Mouse (Mus musculus): ENCODE data around the gene Ism2. TPM values are rescaled to one million over a fixed set of nuclear protein-coding genes. Genes with fewer than 3 reads are reported as not detected.

The Ism2 gene
- polyA plus RNA-seq (2014; fragmentation: Nextera tagmentation; extraction: Ambion mirVana) = 0.70 and 1.1 TPM in 2 replicates

DNA sequence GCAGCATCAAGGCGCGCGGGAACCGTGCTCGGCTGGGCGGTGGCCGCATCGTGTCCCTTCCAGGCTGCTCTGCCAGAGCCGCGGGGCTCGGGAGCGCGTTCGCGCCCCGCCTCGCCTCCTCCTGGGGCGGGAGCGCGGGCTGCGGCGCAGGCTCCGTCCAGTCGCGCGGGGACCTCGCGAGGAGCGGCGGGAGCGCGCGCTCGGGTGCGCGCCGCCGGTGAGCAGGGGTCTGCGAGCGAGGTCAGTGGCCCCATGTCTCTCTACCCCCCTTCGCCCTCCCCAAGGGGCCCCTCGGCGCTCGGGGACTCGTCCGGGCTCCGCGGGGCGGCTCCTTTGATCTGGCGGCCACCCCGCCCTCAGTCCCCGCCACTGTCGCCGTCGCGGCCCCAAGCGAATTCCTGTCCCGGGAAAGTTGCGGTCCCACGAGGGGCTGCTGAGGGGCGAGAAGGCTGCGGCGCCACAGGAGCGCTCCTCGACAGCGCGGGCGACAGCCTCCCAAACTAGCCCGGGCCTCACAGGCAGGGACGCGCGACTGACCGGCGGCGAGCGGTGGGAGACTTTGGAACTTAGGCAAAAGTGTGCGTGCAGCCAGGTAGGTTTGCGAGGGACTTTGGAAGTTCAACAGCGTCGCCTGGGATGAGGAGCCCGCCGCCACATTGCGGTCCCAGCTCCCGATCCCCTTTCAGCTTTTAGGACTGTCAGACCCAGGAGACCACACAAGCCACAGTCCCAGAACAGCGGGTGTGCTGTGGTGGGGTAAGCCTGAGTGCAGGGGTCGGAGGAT, at the start of gene Ism2:
Gene Ism2, minus strand, starts transcription at position 49 of the 784 bp plus-strand sequence.
- peak; percentile 78 for ATAC-seq (ENCODE audit: insufficient read depth)
- peak; percentile 68 for DNase-seq
- WGBS = under 1% methylated on average over 82 of the region's 86 CpGs

DNA sequence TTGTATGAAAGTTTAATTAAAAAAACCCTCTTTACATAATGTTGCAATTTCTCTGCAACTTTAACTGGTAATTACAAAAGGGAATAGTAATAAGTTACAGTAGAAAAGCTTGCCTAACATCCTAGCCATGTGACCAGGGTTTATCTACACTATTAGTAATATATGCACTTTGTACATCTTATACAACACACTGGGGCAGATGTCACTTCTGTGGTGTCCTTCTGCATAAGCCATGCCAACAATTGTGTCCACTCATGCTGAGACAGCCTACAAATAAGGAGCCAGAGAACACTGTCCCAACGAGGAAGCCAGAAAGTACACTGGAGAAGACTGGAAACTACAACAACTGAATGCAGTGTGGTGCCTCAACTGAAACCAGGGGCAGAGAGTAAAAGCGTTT, 48.5 kb upstream of the Ism2 start:
- Histone ChIP-seq H3K4me3 (ENCODE audit: low read depth, low read length) (no peak overlapping the region), H3K4me1 (ENCODE audit: insufficient read depth) (no peaks in the 10 kb centered on the region), H3K4me2 (no peak overlapping the region), H3K9me3 (ENCODE audit: low read depth, low read length) (no peaks in the 10 kb centered on the region), H3K9ac (no peak overlapping the region), H3K27me3 (ENCODE audit: insufficient read depth, low read length) (no peaks in the 10 kb centered on the region), H3K36me3 (ENCODE audit: insufficient read depth) (peaks cover 13% of the 10 kb centered on the region; the same call in 1 of the 2 replicates), H3K27ac (ENCODE audit: low read depth) (no peak overlapping the region)
- no peak for ATAC-seq (ENCODE audit: insufficient read depth)
- 80% methylated on average over 2 of the region's 2 CpGs for WGBS
- DNase-seq = no peak
- TF ChIP-seq CTCF (IDR thresholded peaks at IDR 0.05; ENCODE audit: low read depth) = no peak

More for the DNA sequence above, at the start of gene Ism2:
- peak within 1 kb of the TSS; percentile 68 for H3K9ac ChIP-seq
- H3K4me3 ChIP-seq (ENCODE audit: low read depth, low read length) = peak within 1 kb of the TSS; percentile 70
- H3K36me3 ChIP-seq (ENCODE audit: insufficient read depth) = no peaks in the 10 kb centered on the region
- H3K27me3 ChIP-seq (ENCODE audit: insufficient read depth, low read length) = peaks cover 13% of the 10 kb centered on the region; the same call in 1 of the 2 replicates
- no peaks in the 10 kb centered on the region for H3K4me1 ChIP-seq (ENCODE audit: insufficient read depth)
- TF ChIP-seq CTCF (IDR thresholded peaks at IDR 0.05; ENCODE audit: low read depth) = no peak
- H3K27ac ChIP-seq (ENCODE audit: low read depth) = no peak within 1 kb of the TSS
- no peaks in the 10 kb centered on the region for H3K9me3 ChIP-seq (ENCODE audit: low read depth, low read length)
- peak within 1 kb of the TSS; percentile 98 for H3K4me2 ChIP-seq

DNA sequence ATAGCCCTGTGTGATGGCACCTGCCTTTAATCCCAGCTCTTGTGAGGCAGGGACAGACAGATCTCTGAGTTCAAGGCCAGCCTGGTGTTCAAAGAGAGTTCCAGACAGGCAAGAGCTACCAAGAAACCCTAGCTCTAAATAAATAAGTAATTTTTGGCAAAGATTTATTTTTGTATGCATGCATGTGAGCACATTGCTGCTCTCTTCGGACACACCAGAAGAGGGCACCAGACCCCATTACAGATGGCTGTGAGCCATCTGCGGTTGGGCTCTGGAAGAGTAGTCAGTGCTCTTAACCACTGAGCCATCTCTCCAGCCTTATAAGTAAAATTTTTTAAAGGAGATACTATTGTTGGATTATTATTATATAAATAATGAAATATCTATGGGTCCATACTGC, 48.0 kb upstream of the Ism2 start:
- no peak overlapping the region for H3K9ac ChIP-seq
- ATAC-seq (ENCODE audit: insufficient read depth) = no peak
- peak; percentile 11 for DNase-seq
- H3K9me3 ChIP-seq (ENCODE audit: low read depth, low read length) = no peaks in the 10 kb centered on the region
- TF ChIP-seq CTCF (IDR thresholded peaks at IDR 0.05; ENCODE audit: low read depth) = peak; percentile 35
- no peak overlapping the region for H3K27ac ChIP-seq (ENCODE audit: low read depth)
- H3K36me3 ChIP-seq (ENCODE audit: insufficient read depth) = peaks cover 13% of the 10 kb centered on the region; the same call in 1 of the 2 replicates
- H3K4me3 ChIP-seq (ENCODE audit: low read depth, low read length) = no peak overlapping the region
- H3K4me2 ChIP-seq = no peak overlapping the region
- no peaks in the 10 kb centered on the region for H3K4me1 ChIP-seq (ENCODE audit: insufficient read depth)
- no peaks in the 10 kb centered on the region for H3K27me3 ChIP-seq (ENCODE audit: insufficient read depth, low read length)
- WGBS = 97% methylated on average over 2 of the region's 2 CpGs

DNA sequence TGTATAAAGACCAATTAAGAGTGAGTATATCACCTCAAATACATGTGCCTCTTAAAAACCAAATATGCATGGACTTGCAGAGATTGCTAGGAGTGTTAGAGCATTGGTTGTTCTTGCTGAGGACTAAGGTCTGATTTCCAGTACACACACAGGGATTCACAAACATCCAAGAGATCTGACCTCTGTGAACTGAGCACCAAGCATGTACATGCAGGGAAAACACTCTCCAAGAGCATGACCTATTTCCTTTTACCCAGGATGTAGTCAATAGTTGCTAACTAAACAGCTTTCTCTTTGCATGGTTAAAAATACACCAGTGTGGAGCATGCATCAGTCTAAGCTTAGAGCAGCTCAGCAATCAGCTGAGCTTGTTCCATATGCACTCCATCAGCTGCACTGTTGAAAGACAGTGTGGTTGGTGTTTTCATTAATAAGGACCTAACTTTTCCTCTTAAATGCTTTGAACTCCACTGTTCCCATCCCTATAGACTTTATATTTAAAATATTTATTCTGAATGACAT, 43.6 kb upstream of the Ism2 start:
- Histone ChIP-seq H3K4me2 (no peak overlapping the region), H3K36me3 (ENCODE audit: insufficient read depth) (peaks cover 36% of the 10 kb centered on the region), H3K9ac (no peak overlapping the region), H3K27me3 (ENCODE audit: insufficient read depth, low read length) (no peaks in the 10 kb centered on the region), H3K4me3 (ENCODE audit: low read depth, low read length) (no peak overlapping the region), H3K9me3 (ENCODE audit: low read depth, low read length) (no peaks in the 10 kb centered on the region), H3K27ac (ENCODE audit: low read depth) (no peak overlapping the region), H3K4me1 (ENCODE audit: insufficient read depth) (no peaks in the 10 kb centered on the region)
- DNase-seq (no peak), ATAC-seq (ENCODE audit: insufficient read depth) (no peak)
- TF ChIP-seq CTCF (IDR thresholded peaks at IDR 0.05; ENCODE audit: low read depth) = no peak

DNA sequence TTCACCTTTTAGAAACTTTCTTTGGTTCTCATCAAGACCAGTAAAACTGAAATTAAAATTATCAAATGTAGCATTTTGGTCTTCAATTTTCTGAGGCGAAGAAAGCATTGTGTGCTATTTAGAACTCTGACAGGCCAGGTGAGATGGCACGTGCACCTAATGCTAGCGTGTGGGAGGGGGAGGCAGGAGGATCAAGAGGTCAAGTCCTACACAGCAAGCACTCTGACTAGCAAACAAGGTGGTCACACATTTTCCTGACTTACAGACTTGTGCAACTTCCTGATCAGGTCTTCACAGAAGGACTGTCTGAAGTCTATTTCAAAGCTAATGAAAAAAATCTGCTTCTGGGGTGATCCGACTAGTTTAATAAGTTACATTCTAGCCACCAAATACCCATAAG, 38.6 kb upstream of the Ism2 start:
- Histone ChIP-seq H3K27ac (ENCODE audit: low read depth) (no peak overlapping the region), H3K9ac (no peak overlapping the region), H3K4me2 (no peak overlapping the region), H3K27me3 (ENCODE audit: insufficient read depth, low read length) (no peaks in the 10 kb centered on the region), H3K36me3 (ENCODE audit: insufficient read depth) (peaks cover 23% of the 10 kb centered on the region), H3K4me3 (ENCODE audit: low read depth, low read length) (no peak overlapping the region), H3K9me3 (ENCODE audit: low read depth, low read length) (no peaks in the 10 kb centered on the region), H3K4me1 (ENCODE audit: insufficient read depth) (no peaks in the 10 kb centered on the region)
- 80% methylated on average over 4 of the region's 4 CpGs for WGBS
- no peak for TF ChIP-seq CTCF (IDR thresholded peaks at IDR 0.05; ENCODE audit: low read depth)
- DNase-seq (no peak), ATAC-seq (ENCODE audit: insufficient read depth) (no peak)

DNA sequence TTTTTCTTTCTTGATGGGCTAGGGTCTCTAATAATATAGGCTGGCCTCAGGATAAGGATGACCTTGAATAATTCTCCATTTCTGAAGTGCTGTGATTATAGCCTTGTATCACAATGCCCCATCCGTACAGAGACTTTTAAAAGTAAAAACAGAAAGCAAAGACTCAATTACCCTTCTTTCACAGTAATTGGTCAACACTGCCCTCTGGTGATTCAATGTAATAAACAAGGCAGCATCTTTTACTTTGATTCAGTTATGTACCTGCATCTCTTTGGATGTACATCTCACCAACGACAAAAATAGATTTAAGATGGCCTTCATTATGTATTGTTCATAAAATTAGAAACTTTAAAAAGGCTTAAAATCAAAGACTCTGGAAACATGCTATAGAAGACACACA, 35.4 kb upstream of the Ism2 start:
- 0 out of 2 replicates have a peak, but pooled peaks cover 9% of the 10 kb centered on the region for H3K36me3 ChIP-seq (ENCODE audit: insufficient read depth)
- H3K4me1 ChIP-seq (ENCODE audit: insufficient read depth) = no peaks in the 10 kb centered on the region
- no peak overlapping the region for H3K27ac ChIP-seq (ENCODE audit: low read depth)
- H3K9ac ChIP-seq = no peak overlapping the region
- ATAC-seq (ENCODE audit: insufficient read depth) (no peak), DNase-seq (peak; percentile 67)
- H3K4me2 ChIP-seq = no peak overlapping the region
- H3K27me3 ChIP-seq (ENCODE audit: insufficient read depth, low read length) = no peaks in the 10 kb centered on the region
- 39% methylated on average over 2 of the region's 2 CpGs for WGBS
- no peak overlapping the region for H3K4me3 ChIP-seq (ENCODE audit: low read depth, low read length)
- H3K9me3 ChIP-seq (ENCODE audit: low read depth, low read length) = no peaks in the 10 kb centered on the region
- TF ChIP-seq CTCF (IDR thresholded peaks at IDR 0.05; ENCODE audit: low read depth) = peak; percentile 49

DNA sequence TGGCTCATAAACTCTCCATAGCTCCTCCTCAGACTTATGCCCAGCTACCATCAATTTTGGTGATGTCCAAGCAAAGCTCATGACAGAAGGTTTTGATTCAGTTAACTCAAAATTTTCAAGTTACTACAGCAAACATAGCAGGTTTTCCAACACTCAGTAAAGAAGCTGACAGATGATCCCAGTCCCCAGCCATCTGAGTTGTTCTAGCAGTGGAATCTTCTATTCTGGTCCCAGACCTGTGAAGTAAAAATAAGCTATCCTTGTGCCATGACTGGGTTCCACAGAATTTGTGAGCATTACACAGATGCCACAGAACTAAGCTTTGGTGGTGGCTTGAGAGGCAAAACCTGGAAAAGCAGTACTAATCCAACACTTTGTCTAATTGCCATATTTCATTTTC, 34.3 kb upstream of the Ism2 start:
- no peak overlapping the region for H3K4me3 ChIP-seq (ENCODE audit: low read depth, low read length)
- TF ChIP-seq CTCF (IDR thresholded peaks at IDR 0.05; ENCODE audit: low read depth) = no peak
- DNase-seq = no peak

More for the DNA sequence above, 34.3 kb upstream of the Ism2 start:
- H3K4me1 ChIP-seq (ENCODE audit: insufficient read depth) = no peaks in the 10 kb centered on the region
- no peak for ATAC-seq (ENCODE audit: insufficient read depth)
- no peak overlapping the region for H3K9ac ChIP-seq
- no peak overlapping the region for H3K27ac ChIP-seq (ENCODE audit: low read depth)
- no peak overlapping the region for H3K4me2 ChIP-seq
- H3K27me3 ChIP-seq (ENCODE audit: insufficient read depth, low read length) = no peaks in the 10 kb centered on the region
- peaks cover 15% of the 10 kb centered on the region; the same call in 1 of the 2 replicates for H3K36me3 ChIP-seq (ENCODE audit: insufficient read depth)
- no peaks in the 10 kb centered on the region for H3K9me3 ChIP-seq (ENCODE audit: low read depth, low read length)

All from lung, embryonic 14.5 days (tissue).